Mouse (Mus musculus) ovary, adult 18-20 months (tissue): Measurements from ENCODE around the gene Arvcf.

ENCODE experiments used
- DNase-seq: peaks from one replicate; pipeline ENCODE4 v3.0.0; 2022; ENCODE audit warnings: low spot score, mixed read lengths

Gene Arvcf

GRCm38 (mm10) chr16:18347931-18348600 is at the start of gene Arvcf, which contains the start of gene Tango2:
Arvcf (plus strand) TSS chr16:18348182.
Tango2 (minus strand) TSS chr16:18348103.
- DNase-seq: peak; percentile 85

GRCm38 (mm10) chr16:18308159-18308558 is 39.8 kb upstream of the Arvcf start:
- no peak for DNase-seq

- no peak for DNase-seq
Observed at GRCm38 (mm10) chr16:18318992-18319391, 29.0 kb upstream of the Arvcf start.

- no peak for DNase-seq
Observed at GRCm38 (mm10) chr16:18321443-18321842, 26.5 kb upstream of the Arvcf start.

- no peak for DNase-seq
Observed at GRCm38 (mm10) chr16:18323460-18323859, 24.5 kb upstream of the Arvcf start.

GRCm38 (mm10) chr16:18324031-18324430 is 24.0 kb upstream of the Arvcf start:
- no peak for DNase-seq

- no peak for DNase-seq
Observed at GRCm38 (mm10) chr16:18325741-18326140, 22.2 kb upstream of the Arvcf start.

- no peak for DNase-seq
Observed at GRCm38 (mm10) chr16:18327936-18328335, 20.0 kb upstream of the Arvcf start.

GRCm38 (mm10) chr16:18328524-18328923 is 19.5 kb upstream of the Arvcf start:
- no peak for DNase-seq

GRCm38 (mm10) chr16:18333976-18334375 is 14.0 kb upstream of the Arvcf start:
- no peak for DNase-seq

- DNase-seq: no peak
Observed at GRCm38 (mm10) chr16:18335981-18336380, 12.0 kb upstream of the Arvcf start.

GRCm38 (mm10) chr16:18337261-18337660 is 10.7 kb upstream of the Arvcf start:
- no peak for DNase-seq

GRCm38 (mm10) chr16:18339866-18340265 is 8.1 kb upstream of the Arvcf start:
- no peak for DNase-seq

GRCm38 (mm10) chr16:18341605-18342004 is 6.4 kb upstream of the Arvcf start:
- no peak for DNase-seq

- DNase-seq: no peak
Observed at GRCm38 (mm10) chr16:18342076-18342475, 5.9 kb upstream of the Arvcf start.

GRCm38 (mm10) chr16:18342650-18343570 is 5.1 kb upstream of the Arvcf start:
- no peak for DNase-seq

GRCm38 (mm10) chr16:18343778-18344177 is 4.2 kb upstream of the Arvcf start:
- peak; percentile 96 for DNase-seq

GRCm38 (mm10) chr16:18345243-18345642 is 2.7 kb upstream of the Arvcf start:
- DNase-seq: peak; percentile 65

- no peak for DNase-seq
Observed at GRCm38 (mm10) chr16:18348601-18349175, 706 bp downstream of the Arvcf start.

- no peak for DNase-seq
Observed at GRCm38 (mm10) chr16:18349761-18350325, 1.9 kb downstream of the Arvcf start.

- DNase-seq: no peak
Observed at GRCm38 (mm10) chr16:18351313-18352055, 3.5 kb downstream of the Arvcf start.

- DNase-seq: no peak
Observed at GRCm38 (mm10) chr16:18353106-18353505, 5.1 kb downstream of the Arvcf start.
